Mouse (Mus musculus): Measurements from ENCODE around the gene 6030445D17Rik. TPM values are rescaled to one million over a fixed set of nuclear protein-coding genes. Genes with fewer than 3 reads are reported as not detected.

6030445D17Rik gene
- polyA plus RNA-seq, 1 experiment from 2014 or later, result not detected

- 84% methylated on average over 4 of the region's 4 CpGs for WGBS (ENCODE audit: missing documents)
- Histone ChIP-seq H3K4me3 (ENCODE audit: inconsistent target) (no peak overlapping the region), H3K27ac (no peak overlapping the region), H3K79me2 (ENCODE audit: inconsistent target) (no peaks in the 10 kb centered on the region), H3K36me3 (ENCODE audit: inconsistent target) (no peaks in the 10 kb centered on the region)
These were observed 11.8 kb upstream of the 6030445D17Rik start for GRCm38 (mm10) chr4:136450271-136450670.

GRCm38 (mm10) chr4:136451564-136451963 lies 10.5 kb upstream of the 6030445D17Rik start:
- Histone ChIP-seq H3K36me3 (ENCODE audit: inconsistent target) (no peaks in the 10 kb centered on the region), H3K4me3 (ENCODE audit: inconsistent target) (no peak overlapping the region), H3K27ac (no peak overlapping the region), H3K79me2 (ENCODE audit: inconsistent target) (no peaks in the 10 kb centered on the region)
- 49% methylated on average over 6 of the region's 6 CpGs for WGBS (ENCODE audit: missing documents)

- Histone ChIP-seq H3K79me2 (ENCODE audit: inconsistent target) (no peaks in the 10 kb centered on the region), H3K27ac (no peak overlapping the region), H3K36me3 (ENCODE audit: inconsistent target) (no peaks in the 10 kb centered on the region), H3K4me3 (ENCODE audit: inconsistent target) (no peak overlapping the region)
- 87% methylated on average over 3 of the region's 3 CpGs for WGBS (ENCODE audit: missing documents)
These were observed 9.8 kb upstream of the 6030445D17Rik start for GRCm38 (mm10) chr4:136452286-136452685.

- no peak overlapping the region for H3K4me3 ChIP-seq (ENCODE audit: inconsistent target)
- H3K27ac ChIP-seq, result no peak overlapping the region
- 87% methylated on average over 5 of the region's 5 CpGs for WGBS (ENCODE audit: missing documents)
- H3K79me2 ChIP-seq (ENCODE audit: inconsistent target), result no peaks in the 10 kb centered on the region
- H3K36me3 ChIP-seq (ENCODE audit: inconsistent target), result no peaks in the 10 kb centered on the region
These were observed 9.3 kb upstream of the 6030445D17Rik start for GRCm38 (mm10) chr4:136452792-136453191.

GRCm38 (mm10) chr4:136454850-136455260 lies 7.2 kb upstream of the 6030445D17Rik start:
- peak overlapping the region; percentile 9; the same call in 1 of the 2 replicates for H3K4me3 ChIP-seq (ENCODE audit: inconsistent target)
- 9% methylated on average over 10 of the region's 10 CpGs for WGBS (ENCODE audit: missing documents)
- H3K36me3 ChIP-seq (ENCODE audit: inconsistent target), result no peaks in the 10 kb centered on the region
- H3K27ac ChIP-seq, result no peak overlapping the region
- H3K79me2 ChIP-seq (ENCODE audit: inconsistent target), result no peaks in the 10 kb centered on the region

- Histone ChIP-seq H3K79me2 (ENCODE audit: inconsistent target) (no peaks in the 10 kb centered on the region), H3K36me3 (ENCODE audit: inconsistent target) (no peaks in the 10 kb centered on the region), H3K4me3 (ENCODE audit: inconsistent target) (no peak overlapping the region), H3K27ac (no peak overlapping the region)
- 94% methylated on average over 6 of the region's 6 CpGs for WGBS (ENCODE audit: missing documents)
These were observed 5.4 kb upstream of the 6030445D17Rik start for GRCm38 (mm10) chr4:136456516-136457218.

GRCm38 (mm10) chr4:136458276-136458675 lies 3.8 kb upstream of the 6030445D17Rik start:
- Histone ChIP-seq H3K4me3 (ENCODE audit: inconsistent target) (no peak overlapping the region), H3K27ac (no peak overlapping the region), H3K36me3 (ENCODE audit: inconsistent target) (no peaks in the 10 kb centered on the region), H3K79me2 (ENCODE audit: inconsistent target) (no peaks in the 10 kb centered on the region)
- 87% methylated on average over 7 of the region's 7 CpGs for WGBS (ENCODE audit: missing documents)

- no peaks in the 10 kb centered on the region for H3K79me2 ChIP-seq (ENCODE audit: inconsistent target)
- no peak overlapping the region for H3K4me3 ChIP-seq (ENCODE audit: inconsistent target)
- H3K36me3 ChIP-seq (ENCODE audit: inconsistent target), result no peaks in the 10 kb centered on the region
- WGBS (ENCODE audit: missing documents), result 91% methylated on average over 12 of the region's 12 CpGs
- no peak overlapping the region for H3K27ac ChIP-seq
These were observed 2.8 kb upstream of the 6030445D17Rik start for GRCm38 (mm10) chr4:136459210-136459609.

GRCm38 (mm10) chr4:136461206-136461605 lies 844 bp upstream of the 6030445D17Rik start:
- 85% methylated on average over 4 of the region's 4 CpGs for whole genome bisulfite sequencing (ENCODE audit: missing documents)
- no peak overlapping the region for H3K27ac ChIP-seq
- H3K79me2 ChIP-seq (ENCODE audit: inconsistent target), result no peaks in the 10 kb centered on the region
- H3K36me3 ChIP-seq (ENCODE audit: inconsistent target), result no peaks in the 10 kb centered on the region
- no peak overlapping the region for H3K4me3 ChIP-seq (ENCODE audit: inconsistent target)

GRCm38 (mm10) chr4:136461761-136462085 lies 327 bp upstream of the 6030445D17Rik start:
- Histone ChIP-seq H3K4me3 (ENCODE audit: inconsistent target) (no peak overlapping the region), H3K79me2 (ENCODE audit: inconsistent target) (no peaks in the 10 kb centered on the region), H3K36me3 (ENCODE audit: inconsistent target) (no peaks in the 10 kb centered on the region), H3K27ac (no peak overlapping the region)
- 74% methylated on average over 6 of the region's 6 CpGs for WGBS (ENCODE audit: missing documents)

- no peaks in the 10 kb centered on the region for H3K36me3 ChIP-seq (ENCODE audit: inconsistent target)
- 11% methylated on average over 8 of the region's 8 CpGs for WGBS (ENCODE audit: missing documents)
- H3K4me3 ChIP-seq (ENCODE audit: inconsistent target), result peak overlapping the region; percentile 27; the same call in 1 of the 2 replicates
- no peak overlapping the region for H3K27ac ChIP-seq
- H3K79me2 ChIP-seq (ENCODE audit: inconsistent target), result no peaks in the 10 kb centered on the region
These were observed 759 bp downstream of the 6030445D17Rik start for GRCm38 (mm10) chr4:136462839-136463178.

GRCm38 (mm10) chr4:136463436-136463835 lies 1.4 kb downstream of the 6030445D17Rik start:
- no peaks in the 10 kb centered on the region for H3K36me3 ChIP-seq (ENCODE audit: inconsistent target)
- no peak overlapping the region for H3K27ac ChIP-seq
- no peak overlapping the region for H3K4me3 ChIP-seq (ENCODE audit: inconsistent target)
- 88% methylated on average over 9 of the region's 9 CpGs for whole genome bisulfite sequencing (ENCODE audit: missing documents)
- no peaks in the 10 kb centered on the region for H3K79me2 ChIP-seq (ENCODE audit: inconsistent target)

GRCm38 (mm10) chr4:136466226-136466625 lies 4.2 kb downstream of the 6030445D17Rik start:
- whole genome bisulfite sequencing (ENCODE audit: missing documents), result 83% methylated on average over 4 of the region's 4 CpGs

GRCm38 (mm10) chr4:136468553-136469327 lies 6.7 kb downstream of the 6030445D17Rik start:
- Histone ChIP-seq H3K4me3 (ENCODE audit: inconsistent target) (no peak overlapping the region), H3K36me3 (ENCODE audit: inconsistent target) (no peaks in the 10 kb centered on the region), H3K27ac (no peak overlapping the region), H3K79me2 (ENCODE audit: inconsistent target) (peaks cover 32% of the 10 kb centered on the region)
- 56% methylated on average over 14 of the region's 14 CpGs for WGBS (ENCODE audit: missing documents)

More at GRCm38 (mm10) chr4:136466226-136466625, 4.2 kb downstream of the 6030445D17Rik start:
- no peak overlapping the region for H3K27ac ChIP-seq
- no peaks in the 10 kb centered on the region for H3K36me3 ChIP-seq (ENCODE audit: inconsistent target)
- H3K4me3 ChIP-seq (ENCODE audit: inconsistent target), result no peak overlapping the region
- H3K79me2 ChIP-seq (ENCODE audit: inconsistent target), result peaks cover 7% of the 10 kb centered on the region

GRCm38 (mm10) chr4:136469371-136469903 lies 7.4 kb downstream of the 6030445D17Rik start, which contains the start of gene Luzp1:
Gene Luzp1 (plus strand): TSS chr4:136469761.
- H3K4me3 ChIP-seq (ENCODE audit: inconsistent target), result peak within 1 kb of the TSS; percentile 34
- 9% methylated on average over 10 of the region's 36 CpGs for WGBS (ENCODE audit: missing documents)
- peaks cover 39% of the 10 kb centered on the region for H3K79me2 ChIP-seq (ENCODE audit: inconsistent target)
- H3K36me3 ChIP-seq (ENCODE audit: inconsistent target), result no peaks in the 10 kb centered on the region
- no peak within 1 kb of the TSS for H3K27ac ChIP-seq
